ENCODE assay signal across 26 mouse cellular contexts in genomic region chr2:83224018-83224417, GRCm38 (mm10).
DNase-seq lines count a peak whose midpoint lies in the region; ATAC-seq and TF ChIP-seq lines count a peak whose summit lies in the region.
"Had no signal": no experiment of that assay in that cellular context is flagged by ENCODE, and none has a peak within 500 bp of the region (broad histone marks: within the 10 kb centered on the region; RNA-seq: fewer than 3 reads in every experiment).

No protein-coding gene starts in this region.

- H3K36me3 ChIP-seq in forebrain, postnatal 0 days (ENCODE audit: insufficient read depth) = no peaks in the 10 kb centered on the region
- no peaks in the 10 kb centered on the region for H3K36me3 ChIP-seq in forebrain, embryonic 11.5 days (ENCODE audit: control insufficient read depth, insufficient read depth, low read length)
- H3K36me3 ChIP-seq in heart, embryonic 12.5 days = no peaks in the 10 kb centered on the region
- H3K36me3 ChIP-seq: embryonic facial prominence, embryonic 13.5 days; embryonic facial prominence, embryonic 15.5 days; forebrain, embryonic 10.5 days; forebrain, embryonic 15.5 days; G1E had no signal

- WGBS in forebrain, postnatal 0 days = 56% methylated on average over 2 of the region's 2 CpGs
- WGBS in forebrain, embryonic 11.5 days = 87% methylated on average over 2 of the region's 2 CpGs
- WGBS in heart, embryonic 12.5 days = 58% methylated on average over 2 of the region's 2 CpGs

- no peak overlapping the region for H3K9ac ChIP-seq in forebrain, postnatal 0 days
- no peak overlapping the region for H3K9ac ChIP-seq in forebrain, embryonic 11.5 days (ENCODE audit: low read length)
- H3K9ac ChIP-seq in heart, embryonic 12.5 days = no peak overlapping the region
- H3K9ac ChIP-seq: embryonic facial prominence, embryonic 13.5 days; embryonic facial prominence, embryonic 15.5 days; forebrain, embryonic 13.5 days; forebrain, embryonic 15.5 days had no signal

- H3K27me3 ChIP-seq in forebrain, postnatal 0 days (ENCODE audit: insufficient read depth, low read length) = no peaks in the 10 kb centered on the region
- no peaks in the 10 kb centered on the region for H3K27me3 ChIP-seq in forebrain, embryonic 11.5 days (ENCODE audit: control insufficient read depth, insufficient read depth, low read length)
- no peaks in the 10 kb centered on the region for H3K27me3 ChIP-seq in heart, embryonic 12.5 days (replicated peaks)
- H3K27me3 ChIP-seq: CH12.LX; embryonic facial prominence, embryonic 13.5 days; embryonic facial prominence, embryonic 15.5 days; forebrain, embryonic 13.5 days; forebrain, embryonic 15.5 days; Patski had no signal

- peak; percentile 34 for DNase-seq in forebrain, postnatal 0 days
- DNase-seq in forebrain, embryonic 11.5 days (ENCODE audit: low spot score) = no peak
- DNase-seq in brain, adult 2 months (ENCODE audit: low read depth, low spot score) = peak; percentile 3
- DNase-seq in telencephalon, adult 2 months (ENCODE audit: low read depth, low spot score) = peak; percentile 13
- DNase-seq: adrenal gland, adult 8-10 months; adrenal gland, postnatal 25 days; B cell, adult 2 months; cerebellum, adult 11 months; cerebellum, adult 18-20 months; cerebellum, adult 8-10 months; cerebellum, adult 9-11 months; cerebellum, postnatal 14 days; cerebellum, postnatal 36 days; embryo, embryonic 11 days had no signal

- H3K9me3 ChIP-seq in forebrain, postnatal 0 days (ENCODE audit: low read length) = no peaks in the 10 kb centered on the region
- H3K9me3 ChIP-seq in forebrain, embryonic 11.5 days (ENCODE audit: control insufficient read depth, low read length) = no peaks in the 10 kb centered on the region
- H3K9me3 ChIP-seq in heart, embryonic 12.5 days (replicated peaks) = 0 out of 2 replicates have a peak, but pooled peaks cover 3% of the 10 kb centered on the region
- H3K9me3 ChIP-seq: embryonic facial prominence, embryonic 13.5 days; embryonic facial prominence, embryonic 15.5 days; forebrain, embryonic 10.5 days; forebrain, embryonic 13.5 days; forebrain, embryonic 15.5 days had no signal

- H3K4me1 ChIP-seq in forebrain, postnatal 0 days (ENCODE audit: insufficient read depth) = no peaks in the 10 kb centered on the region
- no peaks in the 10 kb centered on the region for H3K4me1 ChIP-seq in forebrain, embryonic 11.5 days (replicated peaks; ENCODE audit: control insufficient read depth, insufficient read depth, low read length)
- H3K4me1 ChIP-seq in heart, embryonic 12.5 days (replicated peaks) = no peaks in the 10 kb centered on the region
- H3K4me1 ChIP-seq: embryonic facial prominence, embryonic 13.5 days; embryonic facial prominence, embryonic 15.5 days; forebrain, embryonic 10.5 days; forebrain, embryonic 13.5 days; forebrain, embryonic 15.5 days had no signal

- ATAC-seq in forebrain, postnatal 0 days = peak; percentile 73
- ATAC-seq in forebrain, embryonic 11.5 days (replicated peaks; ENCODE audit: low FRiP score) = no peak
- ATAC-seq in heart, embryonic 12.5 days (ENCODE audit: insufficient number of reproducible peaks, low FRiP score) = no peak
- ATAC-seq: activated CD4-positive, CD25-positive, alpha-beta regulatory T cell, adult 4 months; CD4-positive, CD25-positive, alpha-beta regulatory T cell, adult 4 months; forebrain, embryonic 13.5 days; forebrain, embryonic 15.5 days; Patski had no signal

- H3K4me2 ChIP-seq in forebrain, postnatal 0 days (ENCODE audit: low read depth) = no peak overlapping the region
- H3K4me2 ChIP-seq in forebrain, embryonic 11.5 days (ENCODE audit: low read depth, low read length, severe bottlenecking) = no peak overlapping the region
- no peak overlapping the region for H3K4me2 ChIP-seq in heart, embryonic 12.5 days
- H3K4me2 ChIP-seq: embryonic facial prominence, embryonic 13.5 days; embryonic facial prominence, embryonic 15.5 days; forebrain, embryonic 13.5 days; forebrain, embryonic 15.5 days had no signal

- TF ChIP-seq CTCF in forebrain, postnatal 0 days (IDR thresholded peaks at IDR 0.05; ENCODE audit: low read depth) = no peak

- no peak overlapping the region; the same call in 1 of the 2 replicates for H3K27ac ChIP-seq in forebrain, postnatal 0 days (ENCODE audit: low read depth, low read length)
- H3K27ac ChIP-seq in forebrain, embryonic 11.5 days (ENCODE audit: low read depth, low read length) = no peak overlapping the region
- no peak overlapping the region for H3K27ac ChIP-seq in heart, embryonic 12.5 days (ENCODE audit: poor library complexity, severe bottlenecking)
- H3K27ac ChIP-seq: embryonic facial prominence, embryonic 13.5 days; embryonic facial prominence, embryonic 15.5 days; forebrain, embryonic 10.5 days; forebrain, embryonic 13.5 days; forebrain, embryonic 15.5 days had no signal

- no peak overlapping the region for H3K4me3 ChIP-seq in forebrain, postnatal 0 days (ENCODE audit: low read depth, low read length)
- no peak overlapping the region for H3K4me3 ChIP-seq in forebrain, embryonic 11.5 days (ENCODE audit: low read depth, low read length)
- H3K4me3 ChIP-seq in heart, embryonic 12.5 days = no peak overlapping the region
- H3K4me3 ChIP-seq: embryonic facial prominence, embryonic 13.5 days; embryonic facial prominence, embryonic 15.5 days; erythroblast, embryonic 14.5 days; forebrain, embryonic 10.5 days; forebrain, embryonic 13.5 days; forebrain, embryonic 15.5 days had no signal
